Mouse (Mus musculus) liver, embryonic 14 days (tissue): ENCODE measurements around the gene Sulf2. TPM values are rescaled to one million over a fixed set of nuclear protein-coding genes. Genes with fewer than 3 reads are reported as not detected.

Source experiments
- polyA plus RNA-seq: library from polyadenylated mRNA; depleted of rRNA; stranded (reverse); fragments of >200 nt; gene quantifications from 2 replicates; pipeline ENCODE4 v1.2.3, GENCODE M21; 2012; rRNA removed

The Sulf2 gene
- 0.65 and 2.1 TPM in 2 replicates for polyA plus RNA-seq

GRCm38 (mm10) chr2:166155454-166155815 is at the start of gene Sulf2:
TSS of gene Sulf2 (minus strand) at chr2:166155663.

Other genes with a start within 250 kb of the Sulf2 start
- 3.9 and 4.0 TPM in 2 replicates for gene Ncoa3, start 163.0 kb downstream of the Sulf2 start, polyA plus RNA-seq